Mouse (Mus musculus): ENCODE data around the gene Gm28036. TPM values are rescaled to one million over a fixed set of nuclear protein-coding genes. Genes with fewer than 3 reads are reported as not detected.
"Not testable (repeated sequence)": the region's sequence is repeated elsewhere in the genome, so short reads cannot be mapped to it uniquely, and the experiment has no call there.

The Gm28036 gene
- total RNA-seq (2015) (0.38 and 6.3 TPM in 2 replicates), total RNA-seq (2017) (25.2 and 25.8 TPM in 2 replicates)

DNA sequence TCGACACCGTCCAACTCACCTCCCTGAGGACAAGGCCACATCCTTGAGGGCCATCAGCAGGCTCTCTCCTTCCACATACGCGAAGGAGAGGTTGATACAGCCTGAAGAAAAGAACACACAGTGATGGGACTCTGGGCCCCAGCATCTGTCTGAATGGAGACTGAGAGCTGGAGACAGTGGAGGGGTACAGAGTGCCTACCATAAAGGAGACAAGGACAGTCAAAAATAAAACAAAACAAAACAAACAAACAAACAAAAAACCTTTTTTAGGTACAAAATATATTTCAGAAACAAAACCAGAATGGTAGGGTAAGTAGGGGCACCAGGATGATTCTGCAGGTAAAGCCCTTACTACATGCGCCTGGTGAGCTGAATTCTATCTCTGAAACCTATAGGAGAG lies at the start of gene Gm28036:
Gene Gm28036 (minus strand): TSS at position 101 of the 400 bp plus-strand sequence.
- ATAC-seq (ENCODE audit: poor library complexity, severe bottlenecking) = no peak

DNA sequence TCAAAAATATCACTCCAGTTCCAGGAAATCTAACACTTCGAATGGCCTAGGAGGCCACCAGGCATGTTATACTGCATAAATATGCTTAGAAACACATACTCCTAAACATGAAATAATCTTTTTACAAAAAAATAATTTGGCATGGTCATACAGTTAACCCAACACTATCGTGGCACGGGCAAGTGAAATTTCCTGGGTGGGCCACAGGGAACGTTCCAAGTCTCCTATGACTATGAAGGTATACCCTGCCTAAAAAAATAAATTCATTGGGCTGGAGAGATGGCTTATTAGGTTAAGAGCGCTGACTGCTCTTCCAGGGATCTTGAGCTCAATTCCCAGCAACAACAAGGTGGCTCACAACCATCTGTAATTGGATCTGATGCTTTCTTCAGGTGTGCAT lies 39.7 kb upstream of the Gm28036 start:
- no peak for ATAC-seq (ENCODE audit: poor library complexity, severe bottlenecking)

DNA sequence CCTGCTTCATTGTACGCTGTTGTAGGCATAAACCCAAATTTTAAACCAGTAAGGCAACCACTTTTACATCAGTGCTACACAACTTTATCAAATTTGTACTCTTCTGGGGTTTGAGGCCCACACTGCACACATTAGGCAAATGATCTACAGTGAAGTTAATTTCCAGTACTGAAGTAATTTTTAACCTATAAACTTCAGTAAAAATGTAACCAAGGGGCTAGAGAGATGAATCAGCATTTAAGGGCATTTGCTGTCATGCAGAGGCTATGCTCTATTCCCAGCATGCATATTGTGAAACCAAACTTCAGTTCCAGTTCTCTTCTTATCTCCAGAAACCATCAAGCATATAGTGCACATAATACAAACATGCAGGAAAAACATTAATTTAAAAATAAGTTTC lies 38.6 kb upstream of the Gm28036 start:
- ATAC-seq (ENCODE audit: poor library complexity, severe bottlenecking) = no peak

DNA sequence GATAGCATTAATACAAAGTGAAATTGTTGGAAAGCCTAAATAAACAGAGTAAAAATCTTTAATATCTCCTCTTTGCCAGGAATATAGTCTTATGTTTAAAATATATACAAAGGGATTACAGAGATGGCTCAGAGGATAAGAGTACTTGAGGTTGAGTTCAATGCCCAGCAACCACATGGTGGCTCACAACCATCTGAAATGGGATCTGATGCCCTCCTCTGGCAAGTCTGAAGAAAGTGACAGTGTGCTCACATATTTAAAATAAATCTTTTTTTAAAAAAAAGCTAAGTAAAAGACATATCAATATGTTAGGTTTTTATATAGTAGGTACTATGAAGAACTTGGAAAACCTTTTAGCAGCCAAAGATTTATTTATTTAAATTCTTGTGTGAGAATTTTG lies 24.6 kb upstream of the Gm28036 start:
- no peak for ATAC-seq (ENCODE audit: poor library complexity, severe bottlenecking)

- ATAC-seq (ENCODE audit: poor library complexity, severe bottlenecking) = no peak
Measured at GRCm38 (mm10) chr2:156147316-156147915, 20.5 kb upstream of the Gm28036 start.

DNA sequence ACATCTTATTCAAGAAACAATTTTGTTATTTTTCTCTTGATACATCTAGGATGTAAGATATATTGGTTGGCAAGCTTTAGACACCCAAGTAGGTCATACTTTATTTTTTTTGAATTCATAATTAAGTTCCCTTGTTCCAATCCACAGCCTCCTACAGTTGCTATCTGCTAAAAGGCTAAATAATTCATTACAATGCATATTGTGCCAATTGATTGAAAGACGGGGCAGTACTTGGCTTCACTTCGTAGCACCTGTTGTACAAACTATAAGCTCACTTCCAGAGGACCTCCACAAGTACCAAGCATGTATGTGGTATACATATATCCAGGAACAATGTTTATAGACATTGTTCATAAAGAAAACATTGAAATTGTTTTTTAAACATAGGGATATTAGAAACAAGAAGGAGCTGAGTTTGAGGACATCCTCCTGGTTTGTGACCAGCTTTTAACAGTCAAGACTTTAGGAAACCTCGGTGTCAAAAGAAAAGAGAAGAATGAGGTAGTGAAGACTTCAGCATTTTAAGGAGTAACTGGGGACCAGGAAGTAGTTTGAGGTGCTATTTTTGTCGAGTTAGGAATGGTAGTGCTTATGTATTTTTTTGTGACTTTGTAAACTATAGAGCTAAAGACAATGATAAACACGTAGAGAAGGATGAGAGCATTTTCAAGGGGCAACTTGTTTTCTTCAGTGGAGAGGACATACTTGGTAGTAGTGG lies 19.5 kb upstream of the Gm28036 start:
- no peak for ATAC-seq (ENCODE audit: poor library complexity, severe bottlenecking)

- no peak for ATAC-seq (ENCODE audit: poor library complexity, severe bottlenecking)
Measured at GRCm38 (mm10) chr2:156145486-156146130, 18.7 kb upstream of the Gm28036 start.

GRCm38 (mm10) chr2:156143953-156144724 lies 17.2 kb upstream of the Gm28036 start, which contains the start of the genes Romo1 and Nfs1:
Gene Romo1, plus strand, starts transcription at chr2:156144039.
Gene Nfs1, minus strand, starts transcription at chr2:156144186.
- peak; percentile 96 for ATAC-seq (ENCODE audit: poor library complexity, severe bottlenecking)

DNA sequence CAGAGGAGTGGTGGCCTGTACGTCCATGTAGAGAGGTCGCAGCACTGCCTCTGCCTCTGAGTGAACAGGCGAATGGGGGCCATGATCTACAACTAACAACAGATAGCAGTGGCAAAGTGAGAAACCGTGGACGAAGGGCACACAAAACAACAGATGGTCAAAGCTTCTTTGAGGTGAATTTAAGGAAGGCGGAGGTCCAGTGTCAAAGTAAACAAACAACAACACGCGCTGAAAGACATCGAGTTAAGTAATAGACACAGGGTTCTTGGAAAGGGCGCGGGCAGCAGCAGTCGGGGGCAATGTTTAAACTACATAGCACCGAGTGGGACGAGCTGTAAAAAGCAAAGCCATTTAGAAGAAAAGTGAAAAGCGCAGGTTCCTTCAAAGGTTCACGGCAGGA lies 16.5 kb upstream of the Gm28036 start:
- peak; percentile 10; the same call in 1 of the 2 replicates for ATAC-seq (ENCODE audit: poor library complexity, severe bottlenecking)

DNA sequence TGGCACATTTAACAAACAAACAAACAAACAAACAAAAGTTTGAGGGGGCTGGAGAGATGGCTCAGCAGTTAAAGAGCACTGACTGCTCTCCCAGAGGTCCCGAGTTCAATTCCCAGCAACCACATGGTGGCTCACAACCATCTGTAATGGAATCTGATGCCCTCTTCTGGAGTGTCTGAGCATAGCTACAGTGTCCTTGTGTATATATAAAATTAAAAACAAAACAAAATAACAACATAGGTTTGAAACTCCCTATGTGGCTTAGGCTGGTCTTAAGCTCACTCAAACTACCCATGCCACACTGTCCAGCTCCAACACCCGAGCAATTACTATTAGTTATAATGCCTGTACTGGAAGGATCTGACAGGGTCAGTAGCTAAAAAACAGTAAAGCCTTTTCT lies 15.9 kb upstream of the Gm28036 start:
- ATAC-seq (ENCODE audit: poor library complexity, severe bottlenecking) = no peak

GRCm38 (mm10) chr2:156135695-156136094 lies 8.8 kb upstream of the Gm28036 start:
- no peak for ATAC-seq (ENCODE audit: poor library complexity, severe bottlenecking)

DNA sequence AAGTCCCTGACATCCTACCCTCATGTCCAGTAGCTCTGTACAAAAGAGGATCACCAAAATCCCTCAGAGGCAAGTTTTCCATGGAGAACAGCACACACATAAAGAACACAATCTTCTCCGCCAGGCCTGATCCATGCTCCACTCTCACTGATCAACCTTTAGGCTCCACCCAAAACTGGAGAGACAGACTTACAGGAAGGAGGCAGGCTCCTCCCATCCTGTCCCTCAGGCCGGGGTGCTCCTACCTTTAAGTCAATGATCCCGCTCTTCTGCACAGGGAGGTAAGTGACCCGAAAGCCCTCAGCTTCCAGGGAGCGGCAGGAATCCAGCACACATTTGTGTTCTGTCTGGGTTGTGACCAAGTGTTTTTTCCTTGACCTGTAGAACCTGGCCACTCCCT lies 7.3 kb upstream of the Gm28036 start:
- no peak for ATAC-seq (ENCODE audit: poor library complexity, severe bottlenecking)

GRCm38 (mm10) chr2:156123731-156124130 lies 3.2 kb downstream of the Gm28036 start:
- no peak for ATAC-seq (ENCODE audit: poor library complexity, severe bottlenecking)

GRCm38 (mm10) chr2:156119566-156119965 lies 7.3 kb downstream of the Gm28036 start:
- ATAC-seq (ENCODE audit: poor library complexity, severe bottlenecking) = no peak

DNA sequence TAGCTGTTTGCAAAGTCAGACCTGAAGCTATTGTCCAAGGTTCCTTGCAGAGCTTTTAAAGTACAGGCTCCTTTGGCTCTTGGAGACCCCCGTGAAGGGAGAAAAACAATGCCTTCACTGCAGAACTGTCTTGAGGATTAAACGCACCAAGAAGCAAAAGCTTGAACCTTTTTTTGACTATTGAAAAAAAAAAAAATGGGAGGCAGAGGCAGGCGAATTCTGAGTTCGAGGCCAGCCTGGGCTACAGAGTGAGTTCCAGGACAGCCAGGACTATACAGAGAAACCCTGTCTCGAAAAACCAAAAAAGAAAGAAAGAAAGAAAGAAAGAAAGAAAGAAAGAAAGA lies 14.8 kb downstream of the Gm28036 start:
- not testable (repeated sequence) for ATAC-seq (ENCODE audit: poor library complexity, severe bottlenecking)

GRCm38 (mm10) chr2:156111358-156112079 lies 15.4 kb downstream of the Gm28036 start, which contains the start of the genes Cpne1 and Rbm12:
Gene Cpne1, minus strand, starts transcription at chr2:156111965.
Gene Rbm12, minus strand, starts transcription at chr2:156111978.
- ATAC-seq (ENCODE audit: poor library complexity, severe bottlenecking) = peak; percentile 99

DNA sequence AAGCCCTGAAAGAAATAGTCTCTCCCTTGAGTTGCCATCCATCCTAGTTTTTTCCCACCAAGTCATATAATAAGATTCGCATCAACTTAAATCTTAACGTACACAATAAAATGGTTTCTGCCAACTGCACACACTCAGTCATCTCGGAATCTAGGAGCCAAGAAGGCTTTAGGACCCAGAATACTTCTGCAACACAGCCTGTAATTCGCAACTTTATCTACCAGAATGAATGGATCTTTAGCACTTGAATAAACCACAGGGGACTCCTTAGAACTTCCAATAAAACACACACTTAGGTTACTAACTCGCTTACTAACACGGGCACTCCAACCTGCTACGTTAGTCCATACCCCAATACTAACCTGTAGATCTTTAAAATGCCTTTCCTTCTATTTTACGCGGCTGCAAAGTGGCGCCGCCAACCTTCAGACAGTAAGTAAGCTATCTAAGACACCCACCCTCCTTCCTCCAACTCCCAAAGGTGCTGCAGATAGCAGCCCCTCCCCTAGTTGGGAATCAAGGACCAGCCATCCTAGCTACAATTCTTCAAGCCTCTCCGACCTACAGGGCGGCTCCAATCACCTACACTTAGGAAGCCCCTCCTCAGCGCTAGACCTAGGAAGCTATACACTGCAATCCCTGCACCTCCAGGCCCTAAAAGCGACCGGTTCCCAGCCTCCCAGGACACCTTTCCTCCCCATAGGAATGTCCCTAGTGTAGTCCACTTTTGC lies 16.1 kb downstream of the Gm28036 start:
- ATAC-seq (ENCODE audit: poor library complexity, severe bottlenecking) = peak; percentile 18; the same call in 1 of the 2 replicates

DNA sequence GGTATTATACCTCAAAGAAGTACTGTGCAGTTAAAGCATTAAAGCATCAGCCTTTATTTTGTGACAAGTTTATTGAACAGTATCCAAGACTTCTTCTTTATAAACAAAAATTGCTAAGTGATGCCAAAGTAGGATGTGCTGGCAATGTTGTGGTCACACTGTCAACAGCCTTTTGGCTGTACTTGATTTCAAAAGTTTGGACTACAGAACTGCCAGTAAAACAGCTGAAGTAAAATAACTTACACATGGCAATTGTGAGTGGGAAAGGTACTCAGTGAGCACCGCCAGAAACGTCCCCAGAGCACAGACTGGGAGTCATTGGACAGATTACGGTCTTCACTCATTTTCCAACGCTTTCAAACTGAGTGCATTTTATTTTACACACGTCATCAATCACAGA lies 35.0 kb downstream of the Gm28036 start:
- ATAC-seq (ENCODE audit: poor library complexity, severe bottlenecking) = no peak

GRCm38 (mm10) chr2:156089799-156090198 lies 37.1 kb downstream of the Gm28036 start:
- no peak for ATAC-seq (ENCODE audit: poor library complexity, severe bottlenecking)

Data from megakaryocyte, adult 5-6 weeks (primary cell).